Mouse (Mus musculus) heart, postnatal 0 days (tissue): ENCODE data around the gene Tbx2.

Source experiments
- CTCF ChIP-seq: IDR thresholded peaks from 2 replicates; pipeline ENCODE4 v1.5.1; 2016; ENCODE audit warnings: antibody characterized with exemption, control low read depth, low read depth
- EP300 ChIP-seq: IDR thresholded peaks from 2 replicates; pipeline ENCODE4 v1.6.1; 2016; ENCODE audit warnings: antibody characterized with exemption, low read depth

DNA sequence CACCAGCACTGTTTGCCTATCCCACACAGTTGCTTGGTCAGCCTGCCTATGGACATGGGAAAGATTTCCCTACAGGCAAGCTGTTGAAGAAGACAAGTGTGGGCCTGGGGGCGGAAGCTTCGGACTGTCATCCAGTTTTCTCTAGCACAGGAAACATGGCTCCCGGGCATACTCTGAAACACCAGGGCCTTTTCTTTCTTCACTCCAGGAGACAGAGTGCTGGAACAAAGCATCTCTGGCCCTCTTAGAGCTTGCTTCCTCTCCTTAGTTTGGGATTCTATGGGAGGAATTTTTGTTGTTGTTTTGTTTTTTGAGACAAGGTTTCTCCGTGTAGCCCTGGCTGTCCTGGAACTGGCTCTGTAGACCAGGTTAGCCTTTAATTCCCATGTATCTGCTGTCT, 52.1 kb downstream of the Tbx2 start:
- no peak for TF ChIP-seq EP300
- TF ChIP-seq CTCF, result no peak
